Comparison of ENCODE assay signal across 11 mouse cellular contexts in genomic region chr16:38941275-38941674, GRCm38 (mm10). TPM values are rescaled to one million over a fixed set of nuclear protein-coding genes. Genes with fewer than 3 reads are reported as not detected.
DNase-seq lines count a peak whose midpoint lies in the region; ATAC-seq and TF ChIP-seq lines count a peak whose summit lies in the region.
"Had no signal": no experiment of that assay in that cellular context is flagged by ENCODE, and none has a peak within 500 bp of the region (broad histone marks: within the 10 kb centered on the region; RNA-seq: fewer than 3 reads in every experiment).

No protein-coding gene starts in this region.

- no peak overlapping the region for H3K4me2 ChIP-seq in hindbrain, embryonic 11.5 days (replicated peaks; ENCODE audit: low read depth, low read length)
- H3K4me2 ChIP-seq in liver, embryonic 12.5 days: no peak overlapping the region

- no peak for TF ChIP-seq POLR2A in lung, adult 2 months (IDR thresholded peaks at IDR 0.05; ENCODE audit: borderline replicate concordance, extremely low read depth, low read depth, low read length)

- peak; percentile 52 for DNase-seq in cerebellum, adult 9-11 months
- DNase-seq in cerebellum, postnatal 4 days (ENCODE audit: low spot score in 2 of 2): no peak
- peak; percentile 71 for DNase-seq in hindbrain, embryonic 11.5 days (ENCODE audit: low spot score)
- DNase-seq in left cerebral cortex, postnatal 25 days (ENCODE audit: low spot score in 2 of 2): peak; percentile 64 to 83
- peak; percentile 87 to 89 for DNase-seq in right cerebral cortex, postnatal 10 days (ENCODE audit: low spot score in 2 of 2)
- no peak for DNase-seq in lung, adult 2 months
- DNase-seq: B cell, adult 2 months; thymus, adult 2 months had no signal

- peak overlapping the region; percentile 66 for H3K27ac ChIP-seq in hindbrain, embryonic 11.5 days (ENCODE audit: low read depth, low read length)
- no peak overlapping the region for H3K27ac ChIP-seq in liver, embryonic 12.5 days

- H3K9ac ChIP-seq in hindbrain, embryonic 11.5 days (ENCODE audit: low read depth, low read length): no peak overlapping the region
- no peak overlapping the region for H3K9ac ChIP-seq in liver, embryonic 12.5 days

- H3K4me3 ChIP-seq in hindbrain, embryonic 11.5 days (ENCODE audit: low read depth, low read length): no peak overlapping the region
- H3K4me3 ChIP-seq in liver, embryonic 12.5 days: no peak overlapping the region
- no peak overlapping the region for H3K4me3 ChIP-seq in lung, adult 2 months (replicated peaks; ENCODE audit: extremely low read depth, low read depth, low read length)

- H3K27me3 ChIP-seq in hindbrain, embryonic 11.5 days (ENCODE audit: control insufficient read depth, insufficient read depth, low read length): no peaks in the 10 kb centered on the region
- no peaks in the 10 kb centered on the region for H3K27me3 ChIP-seq in liver, embryonic 12.5 days (replicated peaks)

- WGBS in hindbrain, embryonic 11.5 days: 32% methylated on average over 6 of the region's 6 CpGs
- 77% methylated on average over 6 of the region's 6 CpGs for WGBS in liver, embryonic 12.5 days (ENCODE audit: insufficient replicate concordance)
- 82% methylated on average over 6 of the region's 6 CpGs for WGBS in lung, adult 2 months

- no peak for TF ChIP-seq CTCF in lung, adult 2 months (IDR thresholded peaks at IDR 0.05; ENCODE audit: insufficient read depth, low read length)

- no peaks in the 10 kb centered on the region for H3K9me3 ChIP-seq in hindbrain, embryonic 11.5 days (ENCODE audit: control insufficient read depth, low read length)
- no peaks in the 10 kb centered on the region for H3K9me3 ChIP-seq in liver, embryonic 12.5 days (replicated peaks)

- peaks cover 5% of the 10 kb centered on the region; the same call in 1 of the 2 replicates for H3K4me1 ChIP-seq in hindbrain, embryonic 11.5 days (replicated peaks; ENCODE audit: control insufficient read depth, insufficient read depth, low read length)
- no peaks in the 10 kb centered on the region for H3K4me1 ChIP-seq in liver, embryonic 12.5 days
- no peaks in the 10 kb centered on the region for H3K4me1 ChIP-seq in lung, adult 2 months (ENCODE audit: control insufficient read depth, insufficient read depth, low read length)

- intact Hi-C loops in left cerebral cortex, postnatal 25 days (cut with DNase I): no loop called here

- peak; percentile 82 for ATAC-seq in hindbrain, embryonic 11.5 days (ENCODE audit: low FRiP score)
- no peak for ATAC-seq in liver, embryonic 12.5 days
- ATAC-seq in megakaryocyte-erythroid progenitor cell, adult 5-6 weeks (replicated peaks; ENCODE audit: low FRiP score, low TSS enrichment, poor library complexity, severe bottlenecking): no peak

- no peaks in the 10 kb centered on the region for H3K36me3 ChIP-seq in hindbrain, embryonic 11.5 days (ENCODE audit: control insufficient read depth, insufficient read depth, low read length)
- H3K36me3 ChIP-seq in liver, embryonic 12.5 days: no peaks in the 10 kb centered on the region

RNA-seq across cellular contexts. Expression of gene Igsf11, which starts 48.8 kb away (rescaled TPM):
- 5.4 TPM in 2 replicates for polyA plus RNA-seq in hindbrain, embryonic 11.5 days (2014; fragmentation: Nextera tagmentation; extraction: Ambion mirVana)
- total RNA-seq in left cerebral cortex, postnatal 25 days (2021): 10 to 100 TPM; 38.3 to 46.5 TPM
- polyA plus RNA-seq in liver, embryonic 12.5 days (2016; fragmentation: Nextera tagmentation; extraction: Ambion mirVana): 0.11 and 0.18 TPM in 2 replicates
- total RNA-seq in megakaryocyte-erythroid progenitor cell, adult 5-6 weeks (2014; fragmentation: Nextera tagmentation): not detected in 2 replicates
- total RNA-seq in megakaryocyte-erythroid progenitor cell, adult 5-6 weeks (2017): not detected in 2 replicates
- 0.75 and 1.3 TPM in 2 replicates for polyA plus RNA-seq in lung, adult 2 months (2012; rRNA removed)
- total RNA-seq: neutrophil, adult 5-6 weeks had no signal

Comparison
In these comparisons a context has a peak if more than half of its experiments do, and no peak if none do; other contexts are left out.
1. DNase-seq: peak in cerebellum, adult 9-11 months (single experiment), hindbrain, embryonic 11.5 days (single experiment), left cerebral cortex, postnatal 25 days (2 of 2) and right cerebral cortex, postnatal 10 days (2 of 2); none in cerebellum, postnatal 4 days (0 of 2) and lung, adult 2 months (single experiment).